Mouse (Mus musculus): ENCODE results near the gene Smg6.
"Not testable (repeated sequence)": the region's sequence is repeated elsewhere in the genome, so short reads cannot be mapped to it uniquely, and the experiment has no call there.

The Smg6 gene

GRCm38 (mm10) chr11:74992427-74992987 is 66.9 kb downstream of the Smg6 start:
- no peak for DNase-seq (ENCODE audit: extremely low spot score, low read depth, low spot score)

GRCm38 (mm10) chr11:74994141-74994540 is 68.5 kb downstream of the Smg6 start:
- DNase-seq (ENCODE audit: extremely low spot score, low read depth, low spot score): no peak

GRCm38 (mm10) chr11:74994856-74995255 is 69.2 kb downstream of the Smg6 start:
- DNase-seq (ENCODE audit: extremely low spot score, low read depth, low spot score): no peak

- DNase-seq (ENCODE audit: extremely low spot score, low read depth, low spot score): no peak
Measured at GRCm38 (mm10) chr11:74996482-74996881, 70.9 kb downstream of the Smg6 start.

- DNase-seq (ENCODE audit: extremely low spot score, low read depth, low spot score): no peak
Measured at GRCm38 (mm10) chr11:75000869-75001653, 75.4 kb downstream of the Smg6 start.

GRCm38 (mm10) chr11:75008270-75008669 is 82.6 kb downstream of the Smg6 start:
- no peak for DNase-seq (ENCODE audit: extremely low spot score, low read depth, low spot score)

- DNase-seq (ENCODE audit: extremely low spot score, low read depth, low spot score): not testable (repeated sequence)
Measured at GRCm38 (mm10) chr11:75009537-75009936, 83.9 kb downstream of the Smg6 start.

- DNase-seq (ENCODE audit: extremely low spot score, low read depth, low spot score): no peak
Measured at GRCm38 (mm10) chr11:75012997-75013694, 87.5 kb downstream of the Smg6 start.

GRCm38 (mm10) chr11:75013764-75014695 is 88.4 kb downstream of the Smg6 start:
- DNase-seq (ENCODE audit: extremely low spot score, low read depth, low spot score): no peak

- no peak for DNase-seq (ENCODE audit: extremely low spot score, low read depth, low spot score)
Measured at GRCm38 (mm10) chr11:75014816-75015215, 89.2 kb downstream of the Smg6 start.

- DNase-seq (ENCODE audit: extremely low spot score, low read depth, low spot score): no peak
Measured at GRCm38 (mm10) chr11:75015453-75015871, 89.8 kb downstream of the Smg6 start.

GRCm38 (mm10) chr11:75016309-75016860 is 90.8 kb downstream of the Smg6 start:
- no peak for DNase-seq (ENCODE audit: extremely low spot score, low read depth, low spot score)

GRCm38 (mm10) chr11:75017831-75018230 is 92.2 kb downstream of the Smg6 start:
- DNase-seq (ENCODE audit: extremely low spot score, low read depth, low spot score): no peak

GRCm38 (mm10) chr11:75026977-75027376 is 101.4 kb downstream of the Smg6 start:
- DNase-seq (ENCODE audit: extremely low spot score, low read depth, low spot score): no peak

GRCm38 (mm10) chr11:75027616-75028015 is 102.0 kb downstream of the Smg6 start:
- no peak for DNase-seq (ENCODE audit: extremely low spot score, low read depth, low spot score)

GRCm38 (mm10) chr11:75031251-75031650 is 105.6 kb downstream of the Smg6 start:
- no peak for DNase-seq (ENCODE audit: extremely low spot score, low read depth, low spot score)

- DNase-seq (ENCODE audit: extremely low spot score, low read depth, low spot score): no peak
Measured at GRCm38 (mm10) chr11:75032946-75033345, 107.3 kb downstream of the Smg6 start.

- no peak for DNase-seq (ENCODE audit: extremely low spot score, low read depth, low spot score)
Measured at GRCm38 (mm10) chr11:75033581-75034067, 108.0 kb downstream of the Smg6 start.

- DNase-seq (ENCODE audit: extremely low spot score, low read depth, low spot score): no peak
Measured at GRCm38 (mm10) chr11:75034104-75034503, 108.5 kb downstream of the Smg6 start.

GRCm38 (mm10) chr11:75044333-75044732 is 118.7 kb downstream of the Smg6 start:
- DNase-seq (ENCODE audit: extremely low spot score, low read depth, low spot score): no peak

All from hindlimb bud, embryonic 11.5 days (tissue).